Mouse (Mus musculus) liver, postnatal 0 days (tissue): ENCODE results near the gene Lsm3.

Source experiments
- CTCF ChIP-seq: sonication (generic); IDR thresholded peaks from 2 replicates; pipeline ENCODE4 v1.5.1; 2016; ENCODE audit warnings: antibody characterized with exemption, low read depth
- EP300 ChIP-seq: IDR thresholded peaks from 2 replicates; pipeline ENCODE4 v1.6.1; 2016; ENCODE audit warnings: antibody characterized with exemption, low read depth, mild to moderate bottlenecking

- TF ChIP-seq CTCF = no peak
- no peak for TF ChIP-seq EP300
Measured at GRCm38 (mm10) chr6:91491004-91491403, 24.7 kb upstream of the Lsm3 start.
